Mouse (Mus musculus) olfactory bulb, adult 2 months (tissue): ENCODE results near the gene Cadm1.

Experiments
- CTCF ChIP-seq: fragments of 200-500 bp; IDR thresholded peaks from 2 replicates; pipeline ENCODE4 v1.5.1; 2012; ENCODE audit warnings: low read depth, mild to moderate bottlenecking, low read length, moderate library complexity; ENCODE audit not compliant: insufficient read depth
- POLR2A ChIP-seq: fragments of 200-500 bp; IDR thresholded peaks from 2 replicates; pipeline ENCODE4 v1.6.1; 2012; ENCODE audit warnings: mild to moderate bottlenecking, low read depth, low read length, moderate library complexity; ENCODE audit not compliant: insufficient read depth

DNA sequence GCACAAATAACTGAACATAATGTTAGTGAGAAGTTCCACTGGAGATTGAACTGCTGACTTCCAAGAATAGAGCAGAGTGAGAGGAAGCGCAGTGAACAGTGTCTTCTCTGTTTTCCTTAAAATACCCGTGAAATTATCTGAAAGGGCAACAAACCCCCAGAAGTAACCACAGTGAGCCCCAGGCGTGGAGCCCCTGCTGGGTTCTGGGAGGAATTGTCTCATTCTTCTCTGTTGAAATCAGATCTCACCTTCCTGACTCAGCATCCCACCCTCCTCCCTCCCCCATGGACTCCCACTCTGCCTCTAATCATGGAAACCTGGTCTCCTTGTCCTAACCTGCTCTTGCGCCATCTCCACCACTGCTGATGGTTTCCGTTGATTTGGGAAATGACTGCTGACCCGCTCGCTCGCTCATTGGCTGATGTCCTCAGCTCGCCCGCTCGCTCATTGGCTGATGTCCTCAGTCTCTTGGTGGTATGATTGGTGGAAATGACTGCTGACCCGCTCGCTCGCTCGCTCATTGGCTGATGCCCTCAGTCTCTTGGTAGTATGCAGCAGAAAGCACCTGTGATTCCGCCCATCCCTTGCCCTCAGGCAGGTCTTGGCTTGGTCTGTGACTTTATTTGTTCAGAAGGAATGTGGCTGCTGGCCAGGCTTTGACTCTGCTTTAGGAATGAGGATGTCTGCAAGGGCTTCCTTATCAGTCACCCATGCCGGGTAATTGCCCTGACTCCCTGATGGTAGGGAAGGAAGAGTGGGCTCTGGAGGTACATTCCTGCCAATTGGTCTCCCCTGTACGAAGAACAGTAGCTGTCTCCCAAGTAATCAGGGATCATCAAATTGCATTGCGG, 173.3 kb downstream of the Cadm1 start:
- TF ChIP-seq CTCF (no peak), POLR2A (no peak)
